Mouse (Mus musculus): ENCODE data around the gene Nelfe.
"Not testable (repeated sequence)": the region's sequence is repeated elsewhere in the genome, so short reads cannot be mapped to it uniquely, and the experiment has no call there.

Nelfe gene

DNA sequence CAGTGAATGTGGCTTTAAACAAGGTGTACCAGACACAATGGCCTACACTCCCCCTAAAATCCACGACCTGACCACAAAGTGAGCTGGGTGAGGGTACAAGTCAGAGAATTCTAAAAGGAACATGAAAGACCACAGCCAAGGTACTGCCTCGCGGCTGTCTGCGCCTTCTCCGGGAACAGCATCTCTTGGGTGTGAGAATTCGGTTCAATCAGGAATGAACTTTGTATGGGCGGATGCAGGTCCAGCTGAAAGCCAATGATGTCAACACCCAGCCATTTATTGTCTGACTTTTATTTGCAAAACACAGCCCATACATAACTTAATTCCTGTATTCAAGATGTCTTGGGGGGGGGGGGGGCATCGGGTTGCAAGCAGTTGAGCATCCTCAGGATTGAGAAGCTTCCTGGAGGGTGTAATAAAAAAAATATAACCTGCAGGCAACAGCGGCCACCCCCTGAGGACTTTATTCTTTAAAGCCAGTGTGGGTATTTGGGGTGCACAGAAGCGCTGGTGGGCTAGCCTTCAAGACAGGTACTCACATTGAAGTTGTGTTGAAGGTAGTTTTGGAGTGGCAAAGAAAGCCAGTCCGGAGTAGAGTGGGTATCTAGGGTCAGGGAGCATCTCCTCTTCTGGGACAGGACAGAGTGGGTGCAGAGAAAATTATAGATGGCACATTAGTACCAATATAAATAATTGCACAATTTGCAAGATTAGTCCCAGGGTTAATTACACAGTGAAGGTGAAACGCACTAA is 43.1 kb downstream of the Nelfe start:
- DNase-seq (ENCODE audit: low read depth, low spot score), result no peak

DNA sequence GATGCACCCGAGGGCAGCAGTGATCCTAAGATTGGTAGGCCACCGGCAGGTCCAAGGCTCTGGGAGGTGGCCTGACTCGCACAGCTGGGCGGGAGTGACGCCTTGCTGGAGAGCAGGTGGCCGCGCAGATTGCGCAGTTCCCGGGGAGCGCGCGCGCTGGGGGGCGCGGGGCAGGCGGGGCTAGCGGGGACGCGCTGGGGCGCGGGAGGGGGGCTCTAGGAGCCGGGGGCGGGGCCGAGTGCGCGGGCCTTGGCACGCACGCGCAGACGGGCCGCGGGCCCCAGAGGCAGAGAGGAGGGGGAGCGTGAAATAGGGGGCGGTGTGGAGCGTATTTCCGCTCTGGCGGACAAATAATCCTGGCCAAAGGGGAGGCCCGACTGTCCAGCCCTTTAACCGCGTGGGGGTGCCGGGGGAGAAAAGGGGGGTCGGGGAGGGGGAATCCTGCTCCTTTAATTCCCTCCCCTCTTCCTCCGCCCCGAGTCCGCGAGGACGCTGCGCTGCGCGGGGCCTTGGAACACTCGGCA is 43.9 kb downstream of the Nelfe start:
- DNase-seq (ENCODE audit: low read depth, low spot score), result peak; percentile 99

DNA sequence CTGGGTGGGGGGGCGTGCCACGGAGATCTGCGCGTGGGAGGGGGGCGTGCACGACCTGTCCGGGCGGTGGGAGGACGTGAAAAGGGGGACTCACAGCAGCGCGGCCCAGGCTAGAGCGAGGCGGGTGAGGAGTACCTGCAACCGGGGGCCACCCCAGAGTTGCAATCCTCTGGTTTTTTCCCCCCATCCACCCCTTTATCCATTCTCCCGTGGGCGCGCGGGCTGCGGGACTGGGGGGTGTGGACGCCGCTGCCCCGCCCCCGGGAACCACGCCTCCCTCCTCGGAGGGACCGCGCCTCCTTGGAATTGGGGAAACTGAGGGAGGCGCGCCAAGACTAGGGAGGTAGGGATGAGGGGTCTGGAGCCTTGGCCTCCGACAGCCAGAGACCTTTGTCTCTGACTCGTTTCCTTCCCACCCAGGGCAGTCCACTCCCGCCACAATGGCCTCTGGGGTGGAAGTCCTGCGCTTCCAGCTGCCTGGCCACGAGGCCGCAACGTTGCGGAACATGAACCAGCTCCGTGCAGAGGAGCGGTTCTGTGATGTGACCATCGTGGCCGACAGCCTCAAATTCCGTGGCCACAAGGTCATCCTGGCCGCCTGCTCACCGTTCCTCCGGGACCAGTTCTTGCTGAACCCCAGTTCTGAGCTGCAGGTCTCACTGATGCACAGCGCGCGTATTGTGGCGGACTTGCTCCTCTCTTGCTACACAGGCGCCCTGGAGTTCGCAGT is 44.8 kb downstream of the Nelfe start:
- DNase-seq (ENCODE audit: low read depth, low spot score), result peak; percentile 43

DNA sequence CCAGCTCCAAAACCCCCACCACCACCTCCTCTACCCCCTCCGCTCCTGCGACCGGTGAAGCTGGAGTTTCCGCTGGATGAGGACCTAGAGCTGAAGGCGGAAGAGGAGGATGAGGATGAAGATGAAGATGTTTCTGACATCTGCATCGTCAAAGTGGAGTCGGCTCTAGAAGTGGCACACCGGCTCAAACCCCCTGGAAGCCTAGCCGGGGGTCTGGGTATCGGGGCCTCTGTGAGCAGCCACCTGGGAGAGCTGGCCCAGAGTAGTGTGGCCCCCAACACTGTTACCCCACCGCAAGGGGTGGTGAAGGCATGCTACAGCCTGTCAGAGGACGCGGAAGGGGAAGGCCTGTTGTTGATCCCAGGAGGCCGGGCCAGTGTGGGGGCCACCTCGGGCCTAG is 45.5 kb downstream of the Nelfe start:
- DNase-seq (ENCODE audit: low read depth, low spot score), result no peak

DNA sequence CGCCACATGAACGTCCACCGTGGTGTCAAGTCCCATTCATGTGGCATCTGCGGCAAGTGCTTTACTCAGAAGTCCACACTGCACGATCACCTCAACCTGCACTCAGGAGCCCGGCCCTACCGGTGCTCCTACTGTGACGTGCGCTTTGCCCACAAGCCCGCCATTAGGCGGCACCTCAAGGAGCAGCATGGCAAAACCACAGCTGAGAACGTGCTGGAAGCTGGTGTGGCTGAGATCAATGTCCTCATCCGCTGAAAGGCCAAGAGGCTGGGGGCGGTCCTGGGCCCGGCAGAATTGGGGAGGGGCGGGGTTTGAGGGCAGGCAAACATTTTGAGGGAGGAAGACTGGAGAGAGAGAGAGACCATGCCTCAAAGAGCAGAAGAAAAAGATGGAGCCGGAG is 46.2 kb downstream of the Nelfe start:
- no peak for DNase-seq (ENCODE audit: low read depth, low spot score)

DNA sequence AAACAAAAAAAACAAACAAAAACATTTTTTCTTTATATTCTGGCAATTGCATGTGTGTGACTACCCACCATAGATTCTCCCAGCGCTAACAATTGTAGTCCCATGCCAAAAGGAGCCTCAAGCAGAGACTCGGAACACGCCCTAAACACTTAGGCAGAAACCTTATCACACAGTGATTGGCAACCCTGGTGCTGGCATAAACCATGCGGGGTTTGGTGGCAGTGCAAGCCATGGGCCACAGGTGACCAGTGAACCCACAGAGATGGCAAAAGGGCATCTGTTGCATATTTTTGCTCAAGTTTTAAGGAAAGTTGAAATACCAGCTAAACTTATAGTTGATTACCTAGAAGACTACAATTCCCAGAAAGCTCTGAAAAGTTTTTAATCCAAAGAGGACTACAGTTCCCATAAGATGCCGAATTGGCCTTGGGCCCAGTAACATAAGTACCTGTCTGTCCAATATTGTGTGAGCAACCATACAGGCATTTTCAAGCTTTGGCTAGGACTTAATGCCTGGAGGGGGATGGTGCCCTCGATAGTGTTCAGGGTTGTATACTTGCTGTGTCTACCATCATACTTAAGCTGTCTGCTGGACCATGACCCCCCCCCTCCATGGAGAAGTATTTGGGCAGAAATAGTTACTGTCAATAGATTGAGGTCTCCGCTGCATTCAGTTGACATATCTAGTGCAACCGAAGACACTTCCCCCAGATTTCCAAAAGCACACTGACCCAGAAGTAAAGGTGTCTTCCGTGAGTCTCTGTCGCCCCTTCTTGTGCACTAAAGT is 47.4 kb downstream of the Nelfe start:
- DNase-seq (ENCODE audit: low read depth, low spot score), result peak; percentile 88

DNA sequence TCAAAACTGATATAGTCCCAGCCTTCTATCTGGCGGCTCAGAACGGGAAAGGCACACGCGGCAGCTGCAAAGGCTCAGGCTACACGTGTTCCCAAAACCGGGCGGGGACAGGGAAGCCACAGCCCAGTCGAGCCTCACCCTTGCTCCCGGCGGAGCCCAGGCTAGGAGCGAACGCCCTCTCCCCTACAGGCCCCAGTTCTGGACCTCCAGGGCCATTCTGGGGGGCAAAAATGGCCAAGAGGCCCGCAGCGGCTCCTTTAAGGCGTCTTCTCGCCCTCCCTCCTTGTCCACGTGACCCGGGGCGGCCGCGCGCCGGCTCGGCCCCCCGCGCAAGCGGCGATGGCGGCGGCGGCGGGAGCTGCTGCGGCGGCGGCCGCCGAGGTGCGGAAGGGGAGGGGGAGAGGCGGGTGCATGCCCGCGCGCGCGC is 48.0 kb downstream of the Nelfe start, which contains the start of the genes C2 and Ehmt2:
TSS of gene C2 (minus strand) at position 106 of the 427 bp plus-strand sequence.
TSS of gene Ehmt2 (plus strand) at position 310 of the 427 bp plus-strand sequence.
- peak; percentile 87 for DNase-seq (ENCODE audit: low read depth, low spot score)

DNA sequence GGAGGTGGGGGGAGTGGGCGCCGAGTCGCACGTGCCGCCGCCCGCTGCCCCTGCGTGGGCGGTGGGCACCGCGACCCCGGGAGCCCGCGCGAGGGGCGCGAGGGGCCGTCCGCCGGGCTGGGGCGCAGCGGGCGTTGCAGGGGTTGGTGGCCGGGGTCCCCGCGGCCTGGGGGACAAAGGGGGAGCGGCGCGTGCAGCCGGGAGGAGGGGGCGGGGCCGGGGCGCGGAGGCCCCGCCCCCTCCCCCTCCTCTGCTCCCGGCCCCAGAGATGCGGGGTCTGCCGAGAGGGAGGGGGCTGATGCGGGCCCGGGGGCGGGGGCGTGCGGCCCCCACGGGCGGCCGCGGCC is 48.5 kb downstream of the Nelfe start:
- DNase-seq (ENCODE audit: low read depth, low spot score), result no peak

DNA sequence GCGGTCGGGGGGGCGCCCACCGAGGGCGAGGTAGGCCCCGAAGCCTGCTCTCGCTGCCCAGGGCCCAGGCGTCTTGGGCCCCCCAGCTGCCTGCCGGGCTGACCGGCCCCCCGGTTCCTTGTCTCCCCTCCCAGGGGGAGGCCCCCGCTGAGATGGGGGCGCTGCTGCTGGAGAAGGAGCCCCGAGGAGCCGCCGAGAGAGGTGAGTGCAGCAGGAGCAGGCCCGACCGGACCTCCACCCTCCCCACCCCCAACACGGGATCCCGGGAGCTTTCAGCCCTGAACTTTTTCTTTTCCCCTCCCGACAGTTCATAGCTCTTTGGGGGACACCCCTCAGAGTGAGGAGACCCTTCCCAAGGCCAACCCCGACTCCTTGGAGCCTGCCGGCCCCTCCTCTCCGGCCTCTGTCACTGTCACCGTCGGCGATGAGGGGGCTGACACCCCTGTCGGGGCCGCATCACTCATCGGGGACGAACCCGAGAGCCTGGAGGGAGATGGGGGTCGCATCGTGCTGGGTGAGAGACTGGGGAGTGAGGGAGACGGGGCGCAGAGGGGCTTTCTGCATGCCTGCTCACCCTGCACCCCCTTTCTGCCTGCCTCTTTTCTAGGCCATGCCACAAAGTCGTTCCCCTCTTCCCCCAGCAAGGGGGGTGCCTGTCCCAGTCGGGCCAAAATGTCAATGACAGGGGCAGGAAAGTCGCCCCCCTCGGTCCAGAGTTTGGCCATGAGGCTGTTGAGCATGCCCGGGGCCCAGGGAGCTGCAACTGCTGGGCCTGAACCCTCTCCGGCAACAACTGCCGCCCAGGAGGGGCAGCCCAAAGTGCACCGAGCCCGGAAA is 49.1 kb downstream of the Nelfe start:
- peak; percentile 23 for DNase-seq (ENCODE audit: low read depth, low spot score)

DNA sequence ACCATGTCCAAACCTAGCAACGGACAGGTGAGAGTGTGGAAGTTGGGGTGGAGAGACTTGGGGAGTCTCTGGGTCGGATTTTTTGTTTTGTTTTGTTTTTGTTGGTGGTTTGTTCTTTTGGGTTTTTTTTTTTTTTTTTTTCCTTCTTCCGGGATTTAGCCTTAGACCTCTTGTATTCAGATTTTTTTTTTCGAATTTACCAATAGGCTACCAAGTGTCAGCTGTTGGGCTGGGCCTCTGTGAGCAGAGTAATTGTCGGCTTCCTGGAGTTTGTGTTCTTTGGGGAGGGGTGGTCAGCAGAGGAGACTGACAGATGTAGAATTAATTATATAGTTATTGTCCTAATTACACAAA is 49.7 kb downstream of the Nelfe start:
- no peak for DNase-seq (ENCODE audit: low read depth, low spot score)

DNA sequence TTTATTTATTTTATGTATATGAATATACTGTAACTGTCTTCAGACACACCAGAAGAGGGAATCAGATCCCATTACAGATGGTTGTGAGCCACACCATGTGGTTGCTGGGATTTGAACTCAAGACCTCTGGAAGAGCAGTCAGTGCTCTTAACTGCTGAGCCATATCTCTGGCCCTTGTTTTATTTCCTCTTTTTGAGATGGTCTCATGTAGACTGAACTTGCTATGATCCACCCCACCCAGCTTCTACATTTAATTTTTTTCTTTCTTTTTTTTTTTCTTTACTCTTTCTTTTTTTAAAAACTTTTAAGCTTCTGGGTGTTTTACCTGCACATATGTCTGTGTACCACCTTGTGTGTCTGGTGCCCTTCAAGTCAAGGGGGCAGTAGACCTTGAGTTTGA is 50.6 kb downstream of the Nelfe start:
- DNase-seq (ENCODE audit: low read depth, low spot score), result not testable (repeated sequence)

DNA sequence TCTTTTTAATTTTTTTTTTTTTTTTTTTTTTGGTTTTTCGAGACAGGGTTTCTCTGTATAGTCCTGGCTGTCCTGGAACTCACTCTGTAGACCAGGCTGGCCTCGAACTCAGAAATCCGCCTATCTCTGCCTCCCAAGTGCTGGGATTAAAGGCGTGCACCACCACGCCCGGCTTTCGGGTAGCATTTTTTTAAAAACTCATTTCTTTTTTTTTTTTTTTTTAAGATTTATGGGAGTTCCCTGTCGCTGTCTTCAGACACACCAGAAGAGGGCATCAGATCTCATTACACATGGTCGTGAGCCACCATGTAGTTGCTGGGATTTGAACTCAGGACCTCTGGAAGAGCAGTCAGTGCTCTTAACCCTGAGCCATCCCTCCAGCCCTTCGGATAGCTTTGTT is 51.8 kb downstream of the Nelfe start:
- DNase-seq (ENCODE audit: low read depth, low spot score), result not testable (repeated sequence)

DNA sequence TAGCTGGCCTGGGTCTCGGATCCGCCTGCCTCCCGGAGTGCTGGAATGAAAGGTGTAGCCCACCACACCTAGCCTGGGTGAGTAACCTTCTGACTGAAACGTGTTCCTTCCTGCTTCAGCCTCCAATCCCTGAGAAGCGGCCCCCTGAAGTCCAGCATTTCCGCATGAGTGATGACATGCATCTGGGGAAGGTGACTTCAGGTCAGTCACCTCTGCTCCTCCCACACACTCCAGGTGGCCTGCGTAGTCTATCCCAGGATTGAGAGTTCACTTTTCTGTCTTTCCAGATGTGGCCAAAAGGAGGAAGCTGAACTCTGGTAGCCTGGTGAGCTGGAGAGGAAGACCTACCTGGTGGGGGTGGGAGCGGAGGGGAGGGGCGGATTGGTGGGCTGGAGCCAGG is 52.7 kb downstream of the Nelfe start:
- DNase-seq (ENCODE audit: low read depth, low spot score), result no peak
